Mouse (Mus musculus): ENCODE results near the gene Ptprr.

Gene Ptprr

DNA sequence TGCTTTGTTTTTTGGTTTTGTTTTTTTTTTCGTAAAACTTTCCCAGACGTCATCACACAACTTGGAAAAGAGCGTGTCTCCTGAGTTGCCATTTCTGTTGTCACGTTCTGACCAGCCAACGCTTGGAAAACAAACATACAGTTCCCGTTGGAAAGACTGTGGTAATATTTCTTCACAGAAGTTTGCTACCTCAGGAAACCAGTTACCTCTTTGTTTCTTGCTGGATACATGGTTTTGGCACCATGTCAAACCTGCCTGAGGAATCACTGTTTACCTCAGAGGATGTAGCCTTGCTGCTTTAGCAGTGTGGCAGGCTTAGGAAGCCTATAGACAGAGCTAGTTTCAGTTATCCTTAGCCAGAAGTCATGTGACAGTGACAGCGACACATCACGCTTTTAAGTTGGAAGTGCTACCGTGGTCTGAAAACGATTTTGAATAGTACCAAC is 253.5 kb downstream of the Ptprr start:
- no peak for DNase-seq

DNA sequence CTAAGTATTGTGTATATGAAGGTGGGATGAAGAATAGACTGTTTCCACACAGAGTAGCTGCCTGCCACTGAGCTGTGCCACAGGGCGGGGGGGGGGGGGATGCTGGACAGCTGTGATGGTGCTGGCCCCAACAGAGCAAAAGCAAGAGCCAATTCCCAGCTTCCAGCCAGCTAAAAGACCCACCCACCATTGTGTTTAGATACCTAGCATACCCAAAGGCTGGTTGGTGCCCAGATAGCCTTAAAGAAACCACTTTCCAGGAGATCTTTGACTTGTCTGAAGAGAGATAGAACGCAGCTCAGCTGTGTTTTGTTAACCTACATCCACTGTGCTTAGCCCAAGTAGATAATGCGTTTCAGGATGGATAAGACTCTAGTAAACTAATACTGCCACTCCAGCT is 254.1 kb downstream of the Ptprr start:
- no peak for DNase-seq

DNA sequence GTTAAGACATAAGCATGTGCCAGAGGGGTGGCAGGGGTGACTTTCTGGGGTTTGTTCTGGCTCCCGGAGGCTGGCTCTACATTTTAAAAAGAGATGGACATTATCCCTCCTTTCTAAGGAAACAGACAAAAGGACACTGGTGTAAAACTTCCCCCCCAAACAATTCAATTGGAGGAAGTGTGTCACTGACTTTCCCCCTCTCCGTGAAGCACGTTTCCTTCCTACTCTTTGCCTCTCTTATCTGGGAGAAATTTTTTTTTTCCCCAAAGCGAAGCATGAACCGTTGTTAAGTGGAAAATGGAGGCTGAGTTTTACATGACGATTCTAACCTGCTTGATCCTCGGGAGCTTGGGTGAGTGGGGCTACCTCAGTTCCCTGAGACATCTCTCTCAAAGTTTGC is 257.3 kb downstream of the Ptprr start, which contains the start of gene Ptprb:
TSS of gene Ptprb (plus strand) at position 244 of the 400 bp plus-strand sequence.
- no peak for DNase-seq

DNA sequence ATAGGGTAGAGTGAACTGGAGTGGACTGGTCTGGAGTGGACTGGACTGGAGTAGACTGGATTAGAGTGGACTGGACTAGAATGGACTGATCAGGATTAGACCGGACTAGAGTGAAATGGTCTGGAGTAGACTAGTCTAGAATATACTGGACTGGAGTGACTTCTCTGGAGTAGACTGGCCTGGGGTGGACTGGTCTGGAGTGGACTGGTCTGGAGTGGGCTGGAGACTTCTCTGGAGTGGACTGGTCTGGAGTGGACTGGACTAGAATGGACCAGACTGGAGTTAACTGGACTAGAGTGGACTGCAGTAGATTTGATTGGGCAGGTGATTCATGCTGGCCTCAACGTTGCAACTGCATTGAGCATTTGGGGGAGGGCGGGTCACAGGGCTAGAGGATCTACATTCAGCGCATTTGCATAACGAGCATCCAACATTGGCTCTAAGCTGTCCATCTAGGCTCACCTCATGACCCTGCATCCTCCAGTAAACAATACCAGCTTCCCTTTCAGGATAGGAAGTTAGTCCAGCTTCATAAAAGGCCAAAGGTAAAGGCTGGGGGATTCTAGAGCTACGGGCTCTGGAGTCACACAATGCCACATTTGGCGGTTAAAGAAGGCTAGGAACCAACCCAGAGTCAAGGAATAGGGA is 268.8 kb downstream of the Ptprr start:
- no peak for DNase-seq

DNA sequence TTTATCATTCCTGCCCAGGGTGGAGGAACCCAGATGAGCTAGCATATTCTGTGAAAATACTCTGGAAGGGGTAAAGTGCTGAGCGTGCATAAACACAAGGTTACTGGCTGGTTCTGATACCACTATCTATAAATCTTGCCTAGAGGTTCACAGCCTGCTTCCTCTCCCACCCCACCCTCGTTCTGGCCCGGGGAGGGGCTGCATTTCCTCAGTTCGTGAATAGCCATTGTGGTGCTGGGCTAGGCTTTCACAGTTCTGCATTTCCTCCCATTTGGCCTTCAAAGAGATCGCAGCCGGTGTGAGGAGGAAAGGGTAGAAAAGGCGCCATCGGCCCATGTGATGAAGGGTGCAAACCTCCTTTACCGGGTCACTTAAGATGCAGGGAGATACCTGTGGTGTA is 270.1 kb downstream of the Ptprr start:
- DNase-seq: no peak

DNA sequence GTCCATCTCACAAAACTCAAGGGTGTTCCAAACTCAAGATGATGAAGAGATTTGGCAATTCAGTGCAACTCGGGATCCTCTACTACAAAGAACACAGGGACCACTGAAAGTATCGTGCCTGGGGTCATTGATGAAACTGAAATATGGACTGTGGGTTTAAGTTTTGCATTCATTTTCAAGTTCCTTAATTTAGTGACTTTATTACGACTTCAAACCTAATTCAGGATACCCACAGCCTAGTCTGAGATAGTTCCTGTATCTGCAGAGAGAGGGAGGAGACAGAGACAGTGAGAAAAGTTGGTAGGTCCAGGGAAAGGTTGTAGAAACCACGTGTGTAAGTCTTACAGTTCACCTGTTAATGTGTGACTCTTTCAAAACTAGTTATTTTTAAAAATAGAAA is 272.5 kb downstream of the Ptprr start:
- no peak for DNase-seq

DNA sequence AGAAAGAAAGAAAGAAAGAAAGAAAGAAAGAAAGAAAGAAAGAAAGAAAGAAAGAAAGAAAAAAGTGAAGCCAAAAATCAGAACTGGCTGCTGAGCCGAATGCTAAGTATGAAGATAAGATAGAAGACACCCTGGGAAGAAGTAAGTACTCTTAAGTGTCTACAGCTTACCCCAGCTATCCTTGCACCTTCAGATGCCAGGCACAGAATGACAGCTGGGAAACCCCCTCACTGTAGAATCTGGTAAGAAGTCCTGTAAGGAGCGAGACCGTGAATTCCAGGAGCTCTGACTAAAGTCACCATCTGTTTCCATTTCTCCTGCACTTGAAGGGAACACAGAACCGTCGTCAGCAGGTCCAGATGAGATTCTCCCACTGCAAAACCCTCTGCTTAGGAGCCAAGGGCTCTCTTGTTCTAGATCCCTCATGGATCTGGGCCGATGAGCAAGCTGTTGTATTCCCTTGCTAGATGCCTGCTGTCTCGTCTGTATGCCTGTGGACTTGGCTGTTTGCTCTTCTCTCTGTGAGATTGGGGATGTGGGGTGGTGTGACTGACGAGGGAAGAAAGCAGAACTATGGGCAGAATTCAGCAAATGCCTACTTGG is 273.2 kb downstream of the Ptprr start:
- DNase-seq: no peak

DNA sequence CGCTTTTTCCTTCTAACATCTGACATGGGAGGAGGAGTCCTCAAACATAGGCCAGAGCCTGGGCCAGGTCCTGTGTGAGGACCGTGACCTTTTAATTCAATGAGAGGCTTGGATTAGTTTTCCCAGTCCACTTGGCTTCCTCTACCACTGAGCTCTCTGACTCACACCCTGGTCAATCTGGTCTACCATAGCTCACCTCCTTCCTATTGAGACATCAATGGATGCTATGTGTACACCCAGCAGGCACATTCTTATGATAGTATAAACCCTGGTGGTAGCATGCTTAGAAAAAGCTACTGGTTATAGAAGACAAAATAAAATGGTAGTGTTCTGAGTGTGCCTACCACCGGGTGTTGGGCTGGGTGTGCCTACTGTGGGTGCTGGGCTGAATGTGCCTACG is 278.4 kb downstream of the Ptprr start:
- DNase-seq: no peak

DNA sequence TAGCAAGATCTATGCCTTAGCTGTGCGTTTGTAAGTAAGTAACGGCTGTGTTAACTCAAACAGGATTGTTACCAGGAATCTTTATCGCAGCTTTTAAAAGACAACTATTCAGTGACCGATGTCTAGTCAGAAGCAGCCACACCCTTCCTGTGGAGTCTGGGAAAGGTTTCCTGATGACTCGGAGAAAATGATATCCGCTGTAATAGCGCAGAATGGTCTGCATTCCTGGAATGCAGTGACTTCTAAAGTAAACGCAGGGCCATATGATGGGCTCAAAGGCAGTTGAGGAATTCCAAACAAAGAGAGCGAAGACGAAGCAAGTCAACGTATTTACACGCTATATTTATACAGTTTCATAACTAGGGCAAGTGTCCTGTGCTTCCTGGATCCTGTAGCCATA is 279.8 kb downstream of the Ptprr start:
- DNase-seq: no peak

DNA sequence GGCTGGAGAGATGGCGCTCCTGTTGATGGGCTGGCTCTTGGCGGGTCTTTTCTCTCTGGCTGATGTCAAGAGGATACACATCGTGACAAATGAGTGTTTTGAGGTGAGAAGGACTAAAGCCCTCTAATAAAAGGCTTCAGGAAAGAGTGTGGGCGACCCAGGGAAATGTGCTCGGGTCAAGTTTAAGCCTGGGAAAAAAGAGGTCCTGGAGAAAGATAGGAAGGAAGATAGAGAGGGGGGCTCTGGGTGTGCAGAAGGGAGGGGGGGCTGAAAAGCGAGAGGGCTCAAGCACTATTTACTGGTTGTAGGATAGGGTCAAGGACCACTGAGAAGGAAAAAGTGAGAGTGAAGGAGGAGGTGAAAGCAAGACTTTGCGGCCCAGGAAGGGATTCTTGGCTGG is 282.8 kb downstream of the Ptprr start:
- DNase-seq: no peak

DNA sequence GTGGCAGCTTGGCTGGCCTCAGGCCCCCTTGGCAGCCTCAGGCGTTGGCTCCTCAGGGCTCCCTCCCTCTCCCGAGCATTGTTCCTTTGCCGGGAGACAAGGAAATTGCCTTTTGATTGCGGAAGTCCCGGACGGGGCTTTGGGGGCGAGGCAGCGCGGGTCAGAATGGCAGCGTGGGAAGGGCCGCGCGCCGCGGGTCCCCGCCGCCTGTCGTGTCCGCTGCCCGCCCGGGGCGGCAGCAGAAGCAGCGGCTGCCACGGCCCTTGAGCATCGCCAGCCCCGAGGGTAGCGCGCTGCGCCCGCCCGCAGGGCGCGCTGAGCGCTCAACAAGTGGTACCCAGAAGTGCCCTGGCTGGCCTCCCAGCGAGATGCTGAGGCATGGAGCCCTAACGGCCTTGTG is 283.2 kb downstream of the Ptprr start:
- no peak for DNase-seq

DNA sequence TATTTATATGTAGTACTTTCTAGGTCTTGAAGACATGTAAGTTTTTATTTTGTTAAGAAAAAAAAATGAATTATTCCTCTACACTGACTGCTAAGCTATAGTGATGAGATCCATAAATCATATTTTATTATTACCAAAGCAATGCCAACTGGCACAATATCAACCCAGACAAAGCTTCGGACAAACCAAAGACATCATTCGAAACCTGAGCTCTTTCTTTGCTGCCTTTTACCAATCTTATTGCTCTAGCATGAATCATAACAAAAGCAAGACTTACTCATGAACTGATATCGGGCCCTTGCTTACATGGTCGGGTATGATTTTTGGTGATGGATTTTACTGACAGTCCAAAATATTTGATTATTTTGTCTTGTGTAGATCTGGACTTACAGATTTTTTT is 286.3 kb downstream of the Ptprr start:
- DNase-seq: no peak

DNA sequence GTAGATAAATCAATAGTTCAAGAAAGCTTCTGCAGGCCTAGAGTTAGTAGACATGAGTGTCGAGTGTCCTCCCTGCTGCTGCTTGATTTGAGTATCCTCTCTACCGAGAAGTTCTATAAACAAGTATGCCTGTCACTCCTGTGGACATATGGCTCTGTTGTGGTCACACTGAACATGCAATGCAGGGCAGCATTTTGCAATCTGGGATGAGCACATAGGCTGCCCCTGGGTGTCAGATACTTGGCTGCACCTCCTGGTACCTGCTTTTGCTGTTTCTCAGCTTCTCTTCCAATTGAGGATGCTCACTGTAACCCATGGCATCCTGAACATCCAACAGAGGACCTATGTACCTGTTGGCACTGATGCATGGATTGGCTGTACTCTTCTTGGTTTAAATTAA is 291.4 kb downstream of the Ptprr start:
- no peak for DNase-seq

DNA sequence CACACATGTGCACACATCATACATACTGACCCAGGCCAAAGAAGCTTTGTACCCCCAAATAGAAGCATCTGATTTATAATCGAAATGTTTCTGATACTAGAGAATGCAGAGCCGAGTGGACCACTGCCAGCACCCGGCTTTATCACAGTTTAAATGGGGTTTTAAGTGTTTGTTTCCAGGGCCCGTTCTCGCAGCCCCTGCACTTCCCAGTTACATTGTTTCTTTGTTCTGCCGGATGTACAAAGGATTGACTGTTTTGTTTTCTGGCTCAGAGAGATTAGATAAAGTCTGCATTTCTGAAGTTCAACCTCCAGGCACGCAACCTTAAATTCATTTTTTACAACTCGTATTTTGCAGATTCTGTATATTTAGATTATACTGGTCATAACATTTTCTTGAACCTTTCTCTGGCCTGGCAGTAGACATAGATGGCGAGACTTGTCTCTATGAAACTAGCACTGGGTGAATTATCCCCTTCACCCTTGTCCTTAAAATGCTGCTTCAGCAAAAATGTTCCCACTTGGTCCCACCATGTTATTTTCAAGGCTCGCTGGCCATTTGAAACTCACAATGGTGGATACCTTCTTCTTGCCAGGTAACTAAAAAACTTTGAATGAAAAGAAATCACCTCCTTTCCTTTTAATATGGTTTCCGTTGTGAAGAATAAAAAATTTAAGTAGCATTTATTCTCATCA is 292.6 kb downstream of the Ptprr start:
- DNase-seq: no peak

DNA sequence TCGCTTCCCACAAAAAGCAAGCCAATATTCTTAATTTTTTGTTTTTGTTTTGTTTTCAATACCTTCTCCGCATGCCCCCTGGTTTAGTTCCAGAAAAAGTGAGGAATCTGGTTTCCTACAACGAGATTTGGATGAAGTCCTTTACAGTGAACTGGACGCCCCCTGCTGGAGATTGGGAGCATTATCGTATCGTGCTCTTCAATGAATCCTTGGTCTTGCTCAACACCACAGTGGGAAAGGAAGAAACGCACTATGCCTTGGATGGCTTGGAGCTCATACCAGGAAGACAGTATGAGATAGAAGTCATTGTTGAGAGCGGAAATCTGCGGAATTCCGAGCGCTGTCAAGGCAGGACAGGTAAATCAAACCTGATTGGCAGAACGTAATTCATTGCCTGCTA is 301.2 kb downstream of the Ptprr start:
- peak; percentile 19 to 34 for DNase-seq

All from thymus, postnatal 36 days (tissue).